Mouse (Mus musculus) gastrocnemius, postnatal 36 days (tissue): ENCODE measurements at regions not wholly inside any gene's neighbourhood (a gene's known extent, or its start where the extent isn't known, plus 50 kb on each side); places are given as distances from the start of the nearest gene placed in this dataset.

Experiments used
- DNase-seq, 2 experiments: peaks; one replicate each; pipeline ENCODE4 v3.0.0; 2022
- intact Hi-C: fragments of 180-260 bp; cut with DNase I; formaldehyde crosslinking; loops from one replicate; pipeline ENCODE4 v1.15.1; 2025

GRCm38 (mm10) chr9:46938628-46939027 lies 59.9 kb upstream of the Gm4791 start:
- DNase-seq, result no peak
- intact Hi-C loops, result no loop called here

- no peak for DNase-seq
- intact Hi-C loops, result no loop called here
Observed at GRCm38 (mm10) chr9:46925641-46926040, 72.9 kb upstream of the Gm4791 start.

- no peak for DNase-seq
- intact Hi-C loops, result no loop called here
Observed at GRCm38 (mm10) chr9:46920081-46920480, 78.5 kb upstream of the Gm4791 start.

- no peak for DNase-seq
- intact Hi-C loops, result no loop called here
Observed at GRCm38 (mm10) chr9:46913238-46913637, 85.3 kb upstream of the Gm4791 start.

GRCm38 (mm10) chr9:46909412-46910013 lies 89.0 kb upstream of the Gm4791 start:
- intact Hi-C loops, result no loop called here
- DNase-seq, result no peak

- intact Hi-C loops, result no loop called here
- no peak for DNase-seq
Observed at GRCm38 (mm10) chr9:46905081-46905480, 93.5 kb upstream of the Gm4791 start.

GRCm38 (mm10) chr9:46903491-46904220 lies 94.9 kb upstream of the Gm4791 start:
- intact Hi-C loops, result no loop called here
- no peak for DNase-seq

GRCm38 (mm10) chr9:46899283-46899682 lies 99.3 kb upstream of the Gm4791 start:
- intact Hi-C loops, result no loop called here
- no peak for DNase-seq

GRCm38 (mm10) chr9:46898120-46898519 lies 100.4 kb upstream of the Gm4791 start:
- no peak for DNase-seq

GRCm38 (mm10) chr9:46891829-46892228 lies 106.7 kb upstream of the Gm4791 start:
- no peak for DNase-seq
- intact Hi-C loops, result no loop called here

More at GRCm38 (mm10) chr9:46898120-46898519, 100.4 kb upstream of the Gm4791 start:
- intact Hi-C loops, result no loop called here

- intact Hi-C loops, result no loop called here
- no peak for DNase-seq
Observed at GRCm38 (mm10) chr9:46889933-46890662, 108.4 kb upstream of the Gm4791 start.

- intact Hi-C loops, result no loop called here
- DNase-seq, result no peak
Observed at GRCm38 (mm10) chr9:46871211-46871994, 127.1 kb upstream of the Gm4791 start.

- no peak for DNase-seq
- intact Hi-C loops, result no loop called here
Observed at GRCm38 (mm10) chr9:46863934-46864333, 134.6 kb upstream of the Gm4791 start.

- intact Hi-C loops, result no loop called here
- DNase-seq, result no peak
Observed at GRCm38 (mm10) chr9:46851753-46852152, 146.8 kb upstream of the Gm4791 start.

- intact Hi-C loops, result no loop called here
- DNase-seq, result no peak
Observed at GRCm38 (mm10) chr9:46851336-46851735, 147.2 kb upstream of the Gm4791 start.

- no peak for DNase-seq
- intact Hi-C loops, result no loop called here
Observed at GRCm38 (mm10) chr9:46845276-46845675, 153.3 kb upstream of the Gm4791 start.

GRCm38 (mm10) chr9:46843781-46844180 lies 154.8 kb upstream of the Gm4791 start:
- intact Hi-C loops, result no loop called here
- DNase-seq, result no peak

- intact Hi-C loops, result no loop called here
- no peak for DNase-seq
Observed at GRCm38 (mm10) chr9:46841571-46841970, 157.0 kb upstream of the Gm4791 start.

GRCm38 (mm10) chr9:46835261-46835660 lies 163.3 kb upstream of the Gm4791 start:
- intact Hi-C loops, result no loop called here

GRCm38 (mm10) chr9:46830746-46831560 lies 167.6 kb upstream of the Gm4791 start:
- intact Hi-C loops, result no loop called here
- DNase-seq, result no peak

More at GRCm38 (mm10) chr9:46835261-46835660, 163.3 kb upstream of the Gm4791 start:
- DNase-seq, result no peak
